Mouse (Mus musculus) intestine, embryonic 14.5 days (tissue): ENCODE results near the gene Cmas. TPM values are rescaled to one million over a fixed set of nuclear protein-coding genes. Genes with fewer than 3 reads are reported as not detected.
A peak's percentile ranks its signal among the peaks of the same experiment; 100 is the strongest.

ENCODE experiments used
- ATAC-seq: fragments of 200-750 bp; cut with Nextera tagmentation; replicated peaks from 2 replicates; pipeline ENCODE4 v1.8.0; 2017; ENCODE audit warnings: low read depth, moderate number of reproducible peaks, moderate TSS enrichment, moderate library complexity; ENCODE audit not compliant: low FRiP score, low TSS enrichment
- DNase-seq: peaks from one replicate; pipeline ENCODE4 v3.0.0-alpha.2; 2018; ENCODE audit warnings: low spot score
- H3K27ac ChIP-seq: fragments of 300-500 bp; sonication (generic); 2 replicates; pipeline ENCODE4 v1.5.1; 2014; ENCODE audit warnings: low read depth, mild to moderate bottlenecking, control low read depth
- H3K27me3 ChIP-seq: fragments of 300-500 bp; sonication (generic); replicated peaks from 2 replicates; pipeline ENCODE4 v1.6.1; 2014; ENCODE audit warnings: low read length, control low read depth; ENCODE audit not compliant: control insufficient read depth, insufficient read depth
- H3K36me3 ChIP-seq: fragments of 300-500 bp; sonication (generic); 2 replicates; pipeline ENCODE4 v1.6.1; 2014; ENCODE audit warnings: low read length, control low read depth; ENCODE audit not compliant: control insufficient read depth, insufficient read depth
- H3K4me1 ChIP-seq: fragments of 300-500 bp; sonication (generic); replicated peaks from 2 replicates; pipeline ENCODE4 v1.6.1; 2014; ENCODE audit warnings: low read length, control low read depth, mixed read lengths; ENCODE audit not compliant: control insufficient read depth, insufficient read depth
- H3K4me2 ChIP-seq: fragments of 300-500 bp; sonication (generic); 2 replicates; pipeline ENCODE4 v1.6.1; 2014; ENCODE audit warnings: low read length
- H3K4me3 ChIP-seq: fragments of 300-500 bp; sonication (generic); 2 replicates; pipeline ENCODE4 v1.5.1; 2014; ENCODE audit warnings: low read depth, low read length, control low read depth, mixed read lengths
- H3K9ac ChIP-seq: fragments of 300-500 bp; sonication (generic); 2 replicates; pipeline ENCODE4 v1.6.1; 2014; ENCODE audit warnings: mild to moderate bottlenecking, low read length
- H3K9me3 ChIP-seq: fragments of 300-500 bp; sonication (generic); 2 replicates; pipeline ENCODE4 v1.6.1; 2016; ENCODE audit warnings: low read length, control low read depth; ENCODE audit not compliant: control insufficient read depth
- WGBS: fragments of 180-500 bp; shearing (Covaris S2); extraction: QIAGEN DNeasy Blood & Tissue Kit; methylation state at CpG from one replicate; pipeline ENCODE4 v1.1.7; 2014; 5-methylcytosine and 5-hydroxymethylcytosine counted together
- polyA plus RNA-seq: library from polyadenylated mRNA; unstranded; fragments of >200 nt; fragmentation: Nextera tagmentation; extraction: Ambion mirVana; gene quantifications from 2 replicates; pipeline ENCODE4 v1.2.1, GENCODE M21; 2014

Cmas gene
- polyA plus RNA-seq, 1 experiment from 2014 or later: 112 TPM

DNA sequence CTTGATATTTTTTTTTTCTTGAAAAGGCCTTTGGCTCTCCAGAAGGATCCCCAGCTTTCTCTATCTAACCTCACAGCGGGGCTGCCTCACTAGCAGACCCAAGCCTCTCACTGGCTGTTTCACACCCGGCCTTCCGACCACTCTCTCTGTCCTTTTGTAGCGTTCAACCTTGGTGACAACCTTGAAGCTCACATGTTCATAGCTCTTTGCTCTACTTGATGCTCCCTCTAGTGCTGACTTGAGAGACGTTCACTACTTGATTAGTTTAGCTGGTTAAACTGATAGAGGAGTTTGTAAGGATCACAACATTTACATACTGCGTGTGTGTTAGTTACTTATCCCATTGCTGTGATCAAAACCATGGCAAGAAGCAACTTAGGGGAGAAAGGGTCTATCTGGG is 35.8 kb upstream of the Cmas start:
- H3K4me2 ChIP-seq: no peak overlapping the region
- no peaks in the 10 kb centered on the region for H3K36me3 ChIP-seq
- no peak for ATAC-seq
- H3K4me3 ChIP-seq: no peak overlapping the region
- 73% methylated on average over 6 of the region's 6 CpGs for WGBS
- DNase-seq: no peak
- no peak overlapping the region for H3K27ac ChIP-seq
- no peak overlapping the region for H3K9ac ChIP-seq
- H3K4me1 ChIP-seq: 0 out of 2 replicates have a peak, but pooled peaks cover 3% of the 10 kb centered on the region
- H3K27me3 ChIP-seq: no peaks in the 10 kb centered on the region
- no peaks in the 10 kb centered on the region for H3K9me3 ChIP-seq

DNA sequence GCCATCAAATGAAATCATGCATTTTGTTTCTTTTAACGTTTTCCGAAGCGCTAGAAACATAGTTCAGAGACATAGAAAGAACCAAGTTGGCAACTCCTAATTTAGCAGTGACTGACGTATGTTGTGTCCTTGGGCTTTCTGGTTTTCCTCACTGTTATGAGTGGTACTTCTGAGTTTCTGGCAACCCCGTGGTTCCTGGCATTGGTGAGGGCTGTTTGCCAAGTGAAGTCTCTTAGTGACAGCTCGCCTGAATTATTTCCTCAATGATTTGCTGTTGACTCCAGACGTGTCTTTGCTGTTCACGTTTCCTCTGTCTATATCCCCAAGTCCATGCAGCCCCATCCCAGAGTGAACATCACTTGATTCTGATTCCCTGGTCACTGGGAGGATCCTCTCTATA is 34.8 kb upstream of the Cmas start:
- Histone ChIP-seq H3K4me1 (0 out of 2 replicates have a peak, but pooled peaks cover 3% of the 10 kb centered on the region), H3K9ac (no peak overlapping the region), H3K27ac (no peak overlapping the region), H3K36me3 (no peaks in the 10 kb centered on the region), H3K4me3 (no peak overlapping the region), H3K27me3 (no peaks in the 10 kb centered on the region), H3K9me3 (no peaks in the 10 kb centered on the region), H3K4me2 (no peak overlapping the region)
- DNase-seq (no peak), ATAC-seq (no peak)
- WGBS: 68% methylated on average over 8 of the region's 8 CpGs

DNA sequence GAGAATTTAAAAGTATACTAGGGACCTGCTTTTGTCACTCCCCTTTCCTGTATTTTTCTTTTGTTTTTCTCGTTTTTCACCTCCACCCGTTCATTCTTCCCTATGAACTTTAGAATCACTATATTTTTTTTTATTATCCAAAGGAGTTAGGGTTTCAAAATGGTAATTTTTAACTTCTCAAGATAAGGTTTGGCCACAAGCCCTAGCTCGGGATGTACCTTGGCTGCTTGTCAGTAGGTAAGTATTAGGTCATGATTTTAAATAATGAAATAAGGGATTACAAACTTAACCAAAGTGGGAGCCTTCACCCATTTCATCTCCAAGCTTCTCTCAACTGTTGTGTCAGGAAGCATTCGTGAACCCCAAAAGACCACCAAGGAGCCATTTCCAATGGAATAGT is 30.5 kb upstream of the Cmas start:
- no peak for DNase-seq
- no peak overlapping the region for H3K4me2 ChIP-seq
- H3K27ac ChIP-seq: no peak overlapping the region
- ATAC-seq: no peak
- H3K4me3 ChIP-seq: no peak overlapping the region
- no peaks in the 10 kb centered on the region for H3K4me1 ChIP-seq
- 83% methylated on average over 4 of the region's 4 CpGs for WGBS
- H3K36me3 ChIP-seq: no peaks in the 10 kb centered on the region
- no peaks in the 10 kb centered on the region for H3K9me3 ChIP-seq
- H3K27me3 ChIP-seq: no peaks in the 10 kb centered on the region
- no peak overlapping the region for H3K9ac ChIP-seq

DNA sequence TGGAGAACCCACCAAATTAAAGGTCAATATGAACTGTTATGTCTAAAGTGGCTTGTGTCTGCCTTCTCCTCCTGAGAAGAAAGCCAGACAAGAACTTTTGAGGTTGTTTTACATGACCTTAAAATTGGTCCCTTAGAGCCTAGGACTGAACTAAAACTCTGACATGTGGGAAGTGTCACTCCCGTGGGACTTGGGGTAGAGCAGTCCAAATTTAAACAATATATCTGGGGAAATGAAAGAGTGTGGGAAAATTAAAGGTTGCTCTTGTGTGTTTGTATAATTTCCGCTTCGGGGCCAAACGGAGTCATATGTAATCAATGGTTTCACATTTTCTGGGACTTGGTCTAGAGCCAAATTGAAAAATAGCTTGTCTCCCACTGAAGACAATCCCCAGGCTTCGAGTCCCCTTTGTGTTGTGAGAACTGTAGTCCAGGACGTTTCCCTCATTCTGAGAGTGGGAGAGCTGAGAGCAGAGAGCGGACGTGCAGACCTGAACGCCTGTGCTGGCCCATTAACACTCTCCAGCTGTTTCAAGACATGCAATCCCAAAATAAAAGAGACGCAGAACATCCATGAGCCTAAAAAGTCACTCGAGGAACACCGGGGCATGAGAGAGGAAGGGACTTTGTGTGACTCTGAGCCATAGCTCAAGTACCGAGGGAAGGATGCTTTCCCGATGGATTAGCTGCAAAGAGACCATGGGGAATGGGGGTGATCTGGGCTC is 23.8 kb upstream of the Cmas start:
- DNase-seq (peak; percentile 60), ATAC-seq (peak; percentile 86)
- no peak overlapping the region for H3K9ac ChIP-seq
- no peaks in the 10 kb centered on the region for H3K4me1 ChIP-seq
- H3K36me3 ChIP-seq: no peaks in the 10 kb centered on the region
- no peak overlapping the region for H3K4me2 ChIP-seq
- WGBS: 38% methylated on average over 14 of the region's 14 CpGs
- H3K27me3 ChIP-seq: no peaks in the 10 kb centered on the region
- H3K9me3 ChIP-seq: no peaks in the 10 kb centered on the region
- H3K4me3 ChIP-seq: no peak overlapping the region
- H3K27ac ChIP-seq: peak overlapping the region; percentile 88

DNA sequence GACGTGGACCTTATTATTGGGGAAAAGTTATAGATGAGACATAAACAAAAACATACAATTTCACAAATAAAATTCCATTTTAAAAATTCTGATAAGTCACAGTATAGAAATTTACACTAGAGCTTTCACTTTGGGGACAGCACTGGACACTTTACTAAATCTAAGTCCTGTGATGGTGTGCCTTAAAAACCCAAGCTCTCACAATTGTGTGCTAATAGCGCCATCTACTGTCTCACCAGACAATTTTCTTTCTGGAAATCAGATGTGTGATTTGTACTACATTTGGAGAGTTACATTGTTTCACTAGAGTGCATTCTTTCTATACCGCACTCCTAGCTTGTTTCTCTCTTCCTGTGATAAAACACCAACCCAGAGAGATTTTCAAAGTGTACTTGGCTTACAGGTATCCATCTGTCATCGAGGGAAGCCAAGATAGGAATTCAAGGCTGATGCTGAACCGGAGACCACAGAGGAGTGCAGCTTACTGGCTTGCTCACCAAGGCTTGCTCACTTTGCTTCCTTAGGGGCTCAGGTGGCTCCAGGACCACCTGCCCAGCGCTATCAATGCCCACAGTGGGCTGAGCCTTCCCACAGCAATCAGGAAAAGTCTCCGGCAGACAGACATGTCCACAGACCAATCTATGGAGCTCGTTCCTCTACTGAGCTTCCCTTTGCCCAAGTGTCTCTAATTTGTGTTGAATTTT is 21.0 kb upstream of the Cmas start:
- no peak overlapping the region for H3K9ac ChIP-seq
- H3K4me3 ChIP-seq: no peak overlapping the region
- H3K27ac ChIP-seq: no peak overlapping the region
- no peaks in the 10 kb centered on the region for H3K4me1 ChIP-seq
- no peaks in the 10 kb centered on the region for H3K36me3 ChIP-seq
- no peaks in the 10 kb centered on the region for H3K27me3 ChIP-seq
- no peaks in the 10 kb centered on the region; the same call in 1 of the 2 replicates for H3K9me3 ChIP-seq
- ATAC-seq: no peak
- whole genome bisulfite sequencing: 52% methylated on average over 8 of the region's 8 CpGs
- no peak overlapping the region for H3K4me2 ChIP-seq
- no peak for DNase-seq

DNA sequence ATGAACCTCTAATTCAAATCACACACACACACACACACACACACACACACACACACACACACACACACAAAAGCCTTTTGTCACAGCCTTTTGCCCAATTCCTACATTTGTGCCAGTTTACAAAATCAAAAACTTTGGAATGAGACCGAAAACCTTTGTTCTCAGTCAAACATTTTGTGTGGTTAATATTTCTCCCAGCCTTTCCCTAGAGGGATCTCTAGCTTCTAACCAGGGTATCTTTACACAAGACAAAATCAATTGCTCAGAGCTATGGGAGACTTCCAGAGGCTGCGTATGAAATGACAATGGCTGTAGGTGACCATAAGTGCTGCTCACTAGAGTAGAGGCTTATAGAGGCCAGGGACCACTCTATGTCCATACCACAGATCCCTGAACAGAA is 18.3 kb upstream of the Cmas start:
- WGBS: 88% methylated on average over 2 of the region's 2 CpGs
- Histone ChIP-seq H3K9me3 (no peaks in the 10 kb centered on the region; the same call in 1 of the 2 replicates), H3K9ac (no peak overlapping the region), H3K4me2 (no peak overlapping the region), H3K4me1 (no peaks in the 10 kb centered on the region), H3K27ac (no peak overlapping the region), H3K4me3 (no peak overlapping the region), H3K36me3 (no peaks in the 10 kb centered on the region), H3K27me3 (no peaks in the 10 kb centered on the region)
- DNase-seq (no peak), ATAC-seq (no peak)

DNA sequence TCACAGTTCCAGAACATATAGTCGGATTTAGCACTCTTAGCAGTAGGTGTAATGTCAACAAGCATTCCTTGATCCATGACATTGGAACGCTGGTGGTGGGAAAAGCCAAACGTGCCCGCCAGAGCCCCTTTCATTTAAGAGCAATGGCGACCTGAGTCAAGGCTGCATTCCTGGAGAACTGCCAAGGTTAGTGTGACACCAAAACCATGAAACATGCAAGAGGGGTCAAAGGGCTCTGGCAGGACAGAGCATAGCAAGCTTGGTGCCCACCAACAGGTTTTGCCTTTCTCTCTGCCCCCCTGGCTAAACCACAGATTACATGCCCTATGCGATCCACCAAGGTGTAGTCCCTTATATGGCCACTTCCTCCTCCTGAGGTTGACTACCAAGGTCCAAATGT is 17.8 kb upstream of the Cmas start:
- no peaks in the 10 kb centered on the region for H3K4me1 ChIP-seq
- no peaks in the 10 kb centered on the region; the same call in 1 of the 2 replicates for H3K9me3 ChIP-seq
- no peak overlapping the region for H3K27ac ChIP-seq
- H3K4me3 ChIP-seq: no peak overlapping the region
- H3K36me3 ChIP-seq: no peaks in the 10 kb centered on the region
- no peaks in the 10 kb centered on the region for H3K27me3 ChIP-seq
- no peak overlapping the region for H3K4me2 ChIP-seq
- DNase-seq: no peak
- no peak for ATAC-seq
- WGBS: 79% methylated on average over 6 of the region's 6 CpGs
- H3K9ac ChIP-seq: no peak overlapping the region

DNA sequence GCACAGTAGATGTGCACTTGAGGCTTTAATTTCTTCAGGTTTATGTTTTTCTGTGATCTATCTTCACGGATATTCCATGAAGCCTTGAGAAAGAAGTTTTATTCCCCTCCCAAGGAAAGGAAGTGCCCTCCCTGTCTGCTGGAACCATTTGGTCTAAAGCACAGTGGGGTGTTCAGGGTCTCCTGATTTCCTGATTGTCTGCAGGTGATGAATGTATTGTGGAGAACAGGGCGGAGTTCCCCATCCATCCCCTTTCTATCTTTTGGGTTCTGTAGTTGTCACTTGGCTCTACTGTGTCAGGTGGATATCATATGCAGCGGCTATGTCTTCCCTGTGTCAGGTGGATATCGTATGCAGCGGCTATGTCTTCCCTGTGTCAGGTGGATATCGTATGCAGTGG is 14.7 kb upstream of the Cmas start:
- Histone ChIP-seq H3K4me1 (peaks cover 3% of the 10 kb centered on the region; the same call in 1 of the 2 replicates), H3K36me3 (no peaks in the 10 kb centered on the region), H3K4me2 (no peak overlapping the region), H3K9ac (no peak overlapping the region), H3K27me3 (no peaks in the 10 kb centered on the region), H3K27ac (no peak overlapping the region), H3K4me3 (no peak overlapping the region), H3K9me3 (no peaks in the 10 kb centered on the region; the same call in 1 of the 2 replicates)
- WGBS: 85% methylated on average over 6 of the region's 6 CpGs
- ATAC-seq (no peak), DNase-seq (no peak)
